Mouse (Mus musculus): ENCODE measurements around the gene Gm10318. TPM values are rescaled to one million over a fixed set of nuclear protein-coding genes. Genes with fewer than 3 reads are reported as not detected.

The Gm10318 gene
- total RNA-seq, 2 experiments from 2014 or later = not detected

DNA sequence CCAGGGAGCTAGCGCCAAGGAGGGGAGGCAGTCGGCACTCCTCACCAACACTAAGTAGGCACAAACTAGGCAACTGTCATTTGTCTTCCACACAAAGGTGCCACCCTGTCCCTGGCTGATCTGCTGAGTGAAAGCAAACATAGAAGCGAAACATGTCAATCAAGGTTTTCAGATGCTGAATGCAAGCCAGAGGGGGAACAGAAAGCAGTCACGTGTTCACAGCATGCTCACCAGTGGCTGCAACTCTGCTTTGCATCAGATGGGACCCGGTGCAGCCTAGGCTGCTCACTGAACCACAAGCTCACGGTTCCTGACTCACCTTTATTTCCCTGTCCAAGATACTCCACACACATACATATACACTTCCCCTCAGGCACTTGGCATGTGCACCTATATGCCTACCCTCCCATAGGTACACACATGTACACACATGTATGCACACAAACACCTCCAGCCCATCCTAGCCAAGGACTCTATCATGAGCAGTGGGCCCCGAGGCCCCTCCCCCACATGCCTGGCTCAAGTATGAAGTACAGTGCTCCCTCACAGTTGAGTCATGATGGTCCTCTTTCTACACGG lies 38.4 kb downstream of the Gm10318 start:
- DNase-seq (ENCODE audit: low spot score in 2 of 2) = no peak

DNA sequence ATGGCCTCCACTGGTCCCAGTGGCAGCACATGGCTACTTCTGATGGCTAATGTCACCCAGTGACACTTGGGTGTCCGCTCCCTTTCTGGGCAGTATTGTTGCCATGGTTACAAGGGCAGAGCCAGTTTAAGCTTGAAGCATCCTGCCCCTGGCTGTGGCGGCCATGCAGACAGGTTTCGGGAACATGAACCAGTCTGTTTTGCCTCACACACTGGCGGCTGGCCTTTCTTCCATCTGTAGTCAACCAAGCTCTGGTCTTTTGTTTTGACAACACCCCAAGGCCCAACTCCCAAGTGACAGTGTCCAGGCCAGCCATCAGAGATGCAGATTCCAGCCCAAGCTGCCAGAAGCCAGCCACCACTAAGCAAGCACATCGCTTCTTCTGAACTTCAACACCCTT lies 42.9 kb downstream of the Gm10318 start:
- no peak for DNase-seq (ENCODE audit: low spot score in 2 of 2)

DNA sequence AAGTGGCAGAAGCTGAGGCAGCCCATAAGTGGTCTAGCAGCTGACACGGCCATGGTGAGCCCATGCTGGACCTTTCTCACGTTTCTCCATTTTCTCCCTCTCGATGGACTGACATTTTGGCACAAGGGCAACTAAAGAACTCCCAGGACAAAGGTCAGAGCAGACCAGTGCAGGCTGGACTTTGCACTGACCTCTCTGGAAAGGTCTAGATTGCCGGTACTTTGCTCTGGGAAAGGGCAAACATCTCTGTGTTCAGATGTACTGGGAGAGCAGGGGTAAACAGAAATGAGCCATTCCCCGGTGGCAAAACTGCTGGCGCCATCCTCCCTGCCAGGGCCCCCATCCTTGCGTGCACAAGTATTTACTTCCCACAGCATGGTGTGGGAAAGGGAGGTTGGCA lies 47.5 kb downstream of the Gm10318 start:
- DNase-seq (ENCODE audit: low spot score in 2 of 2) = no peak

DNA sequence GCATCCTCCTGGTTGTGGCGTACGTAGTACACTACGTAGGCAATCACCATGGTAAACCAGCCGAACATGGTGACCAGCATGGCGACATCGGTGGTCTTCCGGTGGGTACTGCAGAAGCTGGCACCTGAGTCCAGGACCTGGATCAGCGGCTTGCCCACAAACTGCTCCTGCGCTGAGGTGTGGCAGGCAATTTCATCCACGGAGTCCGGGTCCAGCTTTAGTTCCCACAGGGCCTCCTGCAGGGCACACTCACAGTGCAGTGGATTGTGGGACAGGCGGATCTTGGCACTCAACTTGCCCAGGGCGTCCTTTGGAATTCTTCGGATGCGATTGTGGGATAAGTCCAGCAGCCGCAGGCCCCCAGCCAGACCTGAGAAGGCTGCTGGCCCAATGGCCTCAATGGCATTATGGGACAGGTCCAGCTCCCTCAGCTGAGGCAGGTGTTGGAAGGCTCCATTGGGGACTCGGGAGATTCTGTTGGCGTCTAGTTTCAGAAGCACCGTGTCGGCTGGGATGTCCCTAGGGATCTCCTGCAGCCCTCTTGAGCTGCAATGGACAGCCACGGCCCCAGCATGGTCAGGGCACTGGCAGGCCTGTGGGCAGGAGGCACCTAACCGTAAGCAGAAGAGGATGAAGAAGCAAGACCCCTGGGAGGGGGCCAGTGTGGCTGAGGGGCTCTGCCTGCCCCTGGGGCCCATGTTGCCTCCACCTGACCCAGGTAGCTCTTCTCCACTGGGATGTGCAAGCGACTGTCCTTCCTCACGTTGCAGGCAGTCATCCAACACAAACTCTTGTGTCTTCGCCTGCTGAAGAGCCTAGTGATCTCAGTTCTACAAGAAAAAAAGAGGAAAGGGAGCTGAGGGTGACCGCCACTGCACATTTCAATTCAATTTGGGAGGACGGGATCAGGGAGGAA lies 48.5 kb downstream of the Gm10318 start:
- DNase-seq (ENCODE audit: low spot score in 2 of 2) = no peak

DNA sequence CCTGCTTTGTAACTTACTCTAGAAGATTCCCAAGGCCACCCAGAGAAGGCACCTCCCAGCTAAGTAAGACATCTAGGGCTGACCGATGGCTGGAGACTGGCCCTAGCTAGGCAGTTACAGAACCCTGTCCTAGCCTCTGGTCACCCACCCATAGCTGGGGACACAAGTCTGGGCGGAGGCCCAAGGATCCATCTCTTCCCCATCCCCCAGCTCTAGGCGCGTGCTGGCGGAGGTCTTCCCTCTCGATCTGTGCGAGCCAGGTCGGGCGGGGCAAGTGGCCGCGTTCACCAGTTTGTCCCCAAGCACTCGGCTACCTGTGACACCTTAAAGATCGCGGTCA lies 49.2 kb downstream of the Gm10318 start:
- no peak for DNase-seq (ENCODE audit: low spot score in 2 of 2)

DNA sequence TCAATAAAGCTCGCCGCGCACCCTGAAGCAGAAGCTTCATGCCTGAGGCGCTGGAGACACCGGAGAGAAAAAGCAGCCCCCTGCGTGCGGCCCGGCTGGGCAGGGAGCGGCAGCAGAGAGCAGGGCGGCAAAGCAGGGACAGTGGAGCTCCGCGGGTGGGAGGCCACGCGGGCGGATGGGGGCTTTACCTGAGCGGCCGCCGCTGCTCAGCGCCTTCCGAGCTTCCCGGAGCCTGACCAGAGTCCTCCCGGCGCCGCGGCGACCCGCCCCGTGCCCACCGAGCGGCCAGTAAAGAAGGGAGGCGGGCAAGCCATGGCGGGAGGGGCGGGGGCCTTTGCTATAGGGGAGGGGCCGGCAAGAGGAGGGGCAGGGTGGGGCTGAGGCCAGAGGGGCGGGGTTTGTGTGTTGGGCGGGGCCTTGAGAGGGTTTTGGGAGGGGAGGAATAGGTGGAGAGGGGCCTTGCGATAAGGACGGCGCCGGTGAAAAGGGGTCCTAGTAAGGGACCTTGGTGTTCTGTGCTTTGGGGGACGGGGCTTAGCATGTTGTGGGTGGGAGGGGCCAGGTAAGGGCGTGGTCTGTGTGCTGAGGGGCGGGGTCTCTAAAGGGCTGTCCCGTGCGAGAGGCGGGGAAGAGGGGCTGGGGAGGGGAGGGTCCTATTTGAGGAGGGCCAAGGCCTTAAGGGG lies 49.7 kb downstream of the Gm10318 start, which contains the start of gene Lrrc3:
Gene Lrrc3, minus strand, starts transcription at position 326 of the 683 bp plus-strand sequence.
- DNase-seq (ENCODE audit: low spot score in 2 of 2) = peak; percentile 19 to 30

DNA sequence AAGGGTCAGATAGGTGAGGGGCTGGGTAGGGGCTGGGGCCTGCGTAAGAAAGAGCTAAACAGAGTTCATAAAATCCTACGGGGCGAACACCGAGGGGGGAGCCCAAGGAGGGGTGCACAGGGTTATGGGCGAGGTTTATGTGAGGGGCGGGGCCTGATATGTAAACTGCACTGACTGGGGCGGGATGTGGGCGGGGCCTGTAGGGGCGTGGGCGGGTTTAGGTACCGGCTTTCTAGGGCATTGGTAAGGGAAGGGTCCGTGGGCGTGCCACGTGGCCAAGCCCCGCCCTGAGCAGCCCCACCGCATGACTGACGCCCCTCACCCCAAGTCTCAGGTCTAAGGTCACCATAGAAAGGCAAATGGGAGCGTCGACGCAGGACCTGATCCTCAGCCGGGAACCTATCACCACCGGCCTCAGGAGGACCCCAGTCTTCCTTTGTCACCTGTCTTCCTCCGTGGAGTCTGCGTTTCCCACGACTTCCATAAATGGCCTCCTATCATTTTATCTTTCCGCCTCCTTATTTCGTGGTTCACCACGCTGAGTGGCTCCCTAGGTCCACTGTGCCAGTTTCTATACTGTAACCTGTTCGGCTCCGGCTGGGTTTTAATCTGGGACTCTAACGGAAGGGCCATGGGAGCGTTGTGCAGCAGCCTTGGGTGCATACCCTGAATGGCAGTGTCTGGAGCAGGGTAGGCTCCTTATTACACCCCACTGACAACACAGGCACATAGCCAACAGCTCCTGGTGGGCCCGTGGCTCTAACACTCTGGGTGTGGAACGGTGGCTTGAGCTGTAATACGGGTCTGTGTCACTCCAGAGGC lies 50.4 kb downstream of the Gm10318 start:
- DNase-seq (ENCODE audit: low spot score in 2 of 2) = peak in 1 of 2 experiments; percentile 30

Other genes starting within 250 kb of the Gm10318 start
- gene Sumo3, start 246.8 kb upstream of the Gm10318 start, total RNA-seq (2021) = 100 to 1,000 TPM; 144 to 147 TPM
- gene Gm49325, start 246.7 kb upstream of the Gm10318 start, total RNA-seq (2021) = 10 to 100 TPM; 31.6 to 32.6 TPM
- 10 to 100 TPM; 84.7 to 86.9 TPM for gene Ube2g2, start 230.6 kb upstream of the Gm10318 start, total RNA-seq (2021)
- gene Tspear, start 166.3 kb upstream of the Gm10318 start, total RNA-seq (2021) = under 1 TPM in 1 of 2 experiments, not detected in 1; 0.20 TPM
- not detected for gene Gm19402, start 162.1 kb upstream of the Gm10318 start, total RNA-seq (2021)
- gene Gm9508, start 155.6 kb upstream of the Gm10318 start, total RNA-seq (2021) = not detected
- gene Gm10272, start 146.2 kb upstream of the Gm10318 start, total RNA-seq (2021) = not detected
- not detected for gene Gm10024, start 141.4 kb upstream of the Gm10318 start, total RNA-seq (2021)
- gene Gm10142, start 137.1 kb upstream of the Gm10318 start, total RNA-seq (2021) = not detected
- not detected for gene Krtap12-1, start 132.3 kb upstream of the Gm10318 start, total RNA-seq (2021)
- not detected for gene Gm10100, start 126.4 kb upstream of the Gm10318 start, total RNA-seq (2021)
- gene Gm18596, start 110.2 kb upstream of the Gm10318 start, total RNA-seq (2021) = not detected
- gene Gm9736, start 101.5 kb upstream of the Gm10318 start, total RNA-seq (2021) = not detected
- not detected for gene Gm3233, start 93.2 kb upstream of the Gm10318 start, total RNA-seq (2021)
- gene Gm3238, start 81.5 kb upstream of the Gm10318 start, total RNA-seq (2021) = not detected
- not detected for gene Gm7138, start 75.9 kb upstream of the Gm10318 start, total RNA-seq (2021)
- not detected for gene Gm3250, start 70.3 kb upstream of the Gm10318 start, total RNA-seq (2021)
- not detected for gene Gm7137, start 64.7 kb upstream of the Gm10318 start, total RNA-seq (2021)
- gene Gm9639, start 57.8 kb upstream of the Gm10318 start, total RNA-seq (2021) = not detected
- not detected for gene Gm19668, start 53.7 kb upstream of the Gm10318 start, total RNA-seq (2021)
- gene Gm9507, start 41.0 kb upstream of the Gm10318 start, total RNA-seq (2021) = not detected
- gene Gm2696, start 38.2 kb upstream of the Gm10318 start, total RNA-seq (2021) = not detected
- gene Krtap10-4, start 25.8 kb upstream of the Gm10318 start, total RNA-seq (2021) = not detected
- gene Krtap10-10, start 16.9 kb upstream of the Gm10318 start, total RNA-seq (2021) = not detected
- not detected for gene Gm36176, start 6.1 kb upstream of the Gm10318 start, total RNA-seq (2021)
- gene Gm3285, start 9.1 kb downstream of the Gm10318 start, total RNA-seq (2021) = not detected
- gene Lrrc3, start 49.7 kb downstream of the Gm10318 start, total RNA-seq (2021) = 1 to 10 TPM; 3.8 to 5.0 TPM
- gene Trpm2, start 117.7 kb downstream of the Gm10318 start, total RNA-seq (2021) = 10 to 100 TPM; 37.9 to 40.8 TPM
- gene 1810043G02Rik, start 125.7 kb downstream of the Gm10318 start, total RNA-seq (2021) = 10 to 100 TPM; 39.9 to 40.5 TPM
- 100 to 1,000 TPM; 217 to 223 TPM for gene Pfkl, start 157.2 kb downstream of the Gm10318 start, total RNA-seq (2021)
- gene Dnmt3l, start 189.1 kb downstream of the Gm10318 start, total RNA-seq (2021) = 1 to 10 TPM in 1 of 2 experiments, under 1 TPM in 1; 0.74 to 1.2 TPM
- under 1 TPM; 0.64 to 0.79 TPM for gene Aire, start 190.8 kb downstream of the Gm10318 start, total RNA-seq (2021)
- gene Icosl, start 216.4 kb downstream of the Gm10318 start, total RNA-seq (2021) = 10 to 100 TPM; 12.1 to 12.7 TPM